In genomic region chr10:94449676-94450075, GRCm38 (mm10) we compare ENCODE assay signal across 15 mouse cellular contexts.
DNase-seq lines count a peak whose midpoint lies in the region; ATAC-seq and TF ChIP-seq lines count a peak whose summit lies in the region.
"Had no signal": no experiment of that assay in that cellular context is flagged by ENCODE, and none has a peak within 500 bp of the region (broad histone marks: within the 10 kb centered on the region; RNA-seq: fewer than 3 reads in every experiment).

No protein-coding gene starts in this region.

- no peaks in the 10 kb centered on the region for H3K27me3 ChIP-seq in heart, embryonic 10.5 days (ENCODE audit: insufficient read depth, poor library complexity, severe bottlenecking)
- no peaks in the 10 kb centered on the region for H3K27me3 ChIP-seq in kidney, embryonic 14.5 days (ENCODE audit: control insufficient read depth, insufficient read depth, low read length)
- no peaks in the 10 kb centered on the region for H3K27me3 ChIP-seq in stomach, postnatal 0 days (ENCODE audit: control insufficient read depth, insufficient read depth, low read length)
- H3K27me3 ChIP-seq: embryonic facial prominence, embryonic 12.5 days; hindbrain, embryonic 15.5 days; lung, embryonic 15.5 days; midbrain, embryonic 12.5 days had no signal

- no peaks in the 10 kb centered on the region for H3K9me3 ChIP-seq in heart, embryonic 10.5 days
- H3K9me3 ChIP-seq in kidney, embryonic 14.5 days (ENCODE audit: control insufficient read depth, low read length), result no peaks in the 10 kb centered on the region
- H3K9me3 ChIP-seq in stomach, postnatal 0 days (ENCODE audit: control insufficient read depth, low read length), result no peaks in the 10 kb centered on the region
- H3K9me3 ChIP-seq: embryonic facial prominence, embryonic 12.5 days; hindbrain, embryonic 15.5 days; limb, embryonic 13.5 days; lung, embryonic 15.5 days; midbrain, embryonic 12.5 days had no signal

- ATAC-seq in kidney, embryonic 14.5 days (ENCODE audit: low FRiP score, low TSS enrichment), result no peak
- ATAC-seq in stomach, postnatal 0 days (ENCODE audit: low FRiP score, low TSS enrichment), result no peak

- peaks cover 10% of the 10 kb centered on the region for H3K4me1 ChIP-seq in heart, embryonic 10.5 days
- H3K4me1 ChIP-seq in kidney, embryonic 14.5 days (ENCODE audit: control insufficient read depth, insufficient read depth, low read length), result peaks cover 4% of the 10 kb centered on the region; the same call in 1 of the 2 replicates
- H3K4me1 ChIP-seq in stomach, postnatal 0 days (replicated peaks; ENCODE audit: control insufficient read depth, insufficient read depth), result no peaks in the 10 kb centered on the region; the same call in 1 of the 2 replicates
- H3K4me1 ChIP-seq: embryonic facial prominence, embryonic 12.5 days; hindbrain, embryonic 15.5 days; midbrain, embryonic 12.5 days had no signal

- H3K36me3 ChIP-seq in heart, embryonic 10.5 days, result no peaks in the 10 kb centered on the region
- no peaks in the 10 kb centered on the region for H3K36me3 ChIP-seq in kidney, embryonic 14.5 days (ENCODE audit: control insufficient read depth, insufficient read depth, low read length)
- H3K36me3 ChIP-seq in stomach, postnatal 0 days (ENCODE audit: control insufficient read depth, insufficient read depth, low read length), result no peaks in the 10 kb centered on the region
- H3K36me3 ChIP-seq: embryonic facial prominence, embryonic 12.5 days; hindbrain, embryonic 15.5 days; limb, embryonic 13.5 days; lung, embryonic 15.5 days; midbrain, embryonic 12.5 days had no signal

- no peak overlapping the region for H3K9ac ChIP-seq in kidney, embryonic 14.5 days (ENCODE audit: low read depth, low read length)
- no peak overlapping the region for H3K9ac ChIP-seq in stomach, postnatal 0 days (ENCODE audit: low read length)
- H3K9ac ChIP-seq: embryonic facial prominence, embryonic 12.5 days; hindbrain, embryonic 15.5 days; limb, embryonic 13.5 days; lung, embryonic 15.5 days; midbrain, embryonic 12.5 days had no signal

- H3K4me3 ChIP-seq in heart, embryonic 10.5 days, result no peak overlapping the region
- no peak overlapping the region for H3K4me3 ChIP-seq in kidney, embryonic 14.5 days (ENCODE audit: low read length)
- no peak overlapping the region for H3K4me3 ChIP-seq in stomach, postnatal 0 days (ENCODE audit: low read depth, low read length)
- H3K4me3 ChIP-seq: embryonic facial prominence, embryonic 12.5 days; hindbrain, embryonic 15.5 days; limb, embryonic 13.5 days; lung, embryonic 15.5 days; midbrain, embryonic 12.5 days had no signal

- no peak overlapping the region for H3K4me2 ChIP-seq in kidney, embryonic 14.5 days (replicated peaks; ENCODE audit: low read depth, low read length)
- no peak overlapping the region for H3K4me2 ChIP-seq in stomach, postnatal 0 days (replicated peaks; ENCODE audit: low read depth)
- H3K4me2 ChIP-seq: embryonic facial prominence, embryonic 12.5 days; hindbrain, embryonic 15.5 days; limb, embryonic 13.5 days; midbrain, embryonic 12.5 days had no signal

- no peak for TF ChIP-seq EP300 in stomach, postnatal 0 days (optimal IDR thresholded peaks at IDR 0.05)

- 50% methylated on average over 3 of the region's 3 CpGs for WGBS in heart, embryonic 10.5 days
- WGBS in kidney, embryonic 14.5 days, result 53% methylated on average over 3 of the region's 3 CpGs
- 14% methylated on average over 3 of the region's 3 CpGs for WGBS in stomach, postnatal 0 days

- peak; percentile 46 to 57 for DNase-seq in heart, adult 18-20 months
- DNase-seq in heart, embryonic 10.5 days (ENCODE audit: low spot score), result no peak
- DNase-seq in kidney, postnatal 25 days, result peak; percentile 18 to 58
- peak; percentile 31 to 41 for DNase-seq in urinary bladder, adult 18-20 months (ENCODE audit: low spot score in 2 of 2)
- DNase-seq in urinary bladder, postnatal 4 days (ENCODE audit: low spot score in 2 of 2), result no peak
- peak; percentile 31 for DNase-seq in stomach, postnatal 0 days (ENCODE audit: low spot score)
- DNase-seq in layer of hippocampus, adult 8-10 months (ENCODE audit: low spot score in 2 of 2), result no peak
- DNase-seq: cerebellum, postnatal 36 days; thymus, adult 2 months had no signal

- no peak for TF ChIP-seq CTCF in stomach, postnatal 0 days (IDR thresholded peaks at IDR 0.05; ENCODE audit: low read depth)

- H3K27ac ChIP-seq in heart, embryonic 10.5 days, result no peak overlapping the region
- H3K27ac ChIP-seq in kidney, embryonic 14.5 days (ENCODE audit: low read depth, low read length), result no peak overlapping the region
- no peak overlapping the region for H3K27ac ChIP-seq in stomach, postnatal 0 days (replicated peaks)
- H3K27ac ChIP-seq: embryonic facial prominence, embryonic 12.5 days; hindbrain, embryonic 15.5 days; limb, embryonic 13.5 days; lung, embryonic 15.5 days; midbrain, embryonic 12.5 days had no signal

Comparison
In these comparisons a context has a peak if more than half of its experiments do, and no peak if none do; other contexts are left out.
1. DNase-seq: peak in heart, adult 18-20 months (2 of 2), kidney, postnatal 25 days (2 of 2), urinary bladder, adult 18-20 months (2 of 2) and stomach, postnatal 0 days (single experiment); none in heart, embryonic 10.5 days (single experiment), urinary bladder, postnatal 4 days (0 of 2) and layer of hippocampus, adult 8-10 months (0 of 2).